Mouse (Mus musculus): Measurements from ENCODE around the gene Gdpgp1.

DNA sequence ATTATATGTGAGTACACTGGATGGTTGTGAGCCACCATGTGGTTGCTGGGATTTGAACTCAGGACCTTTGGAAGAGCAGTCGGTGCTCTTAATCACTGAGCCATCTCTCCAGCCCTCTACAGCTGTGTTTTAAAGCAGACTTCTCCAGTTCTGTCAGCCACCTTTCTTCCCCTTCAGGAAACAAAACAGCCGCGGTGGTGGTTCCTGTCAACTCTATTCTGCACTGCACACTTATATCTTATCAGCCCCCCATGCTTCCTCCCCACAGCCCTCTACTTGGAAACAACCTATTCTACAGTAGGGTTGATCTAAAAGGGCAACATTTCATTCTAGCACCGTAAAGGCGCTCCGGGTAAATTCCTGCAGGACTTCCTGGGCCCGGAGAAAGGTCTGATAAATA is 14.2 kb downstream of the Gdpgp1 start:
- TF ChIP-seq EP300 (IDR thresholded peaks at IDR 0.05; ENCODE audit: low read depth) (no peak), CTCF (IDR thresholded peaks at IDR 0.05; ENCODE audit: low read depth) (no peak)

Data from liver, postnatal 0 days (tissue).